Mouse (Mus musculus) ES-Bruce4 (cell line): ENCODE measurements around the gene Otud3. TPM values are rescaled to one million over a fixed set of nuclear protein-coding genes. Genes with fewer than 3 reads are reported as not detected.

ENCODE experiments used
- H3K27ac ChIP-seq: 2 replicates; pipeline ENCODE4 v1.5.1; 2012; ENCODE audit warnings: low read length, inconsistent platforms; ENCODE audit not compliant: insufficient read depth
- H3K27me3 ChIP-seq: 2 replicates; pipeline ENCODE4 v1.6.1; 2012; ENCODE audit warnings: mild to moderate bottlenecking, low read length, inconsistent platforms; ENCODE audit not compliant: control insufficient read depth, poor library complexity, insufficient read depth, severe bottlenecking
- H3K36me3 ChIP-seq: 2 replicates; pipeline ENCODE4 v1.6.1; 2012; ENCODE audit warnings: inconsistent platforms, mild to moderate bottlenecking, low read length, moderate library complexity; ENCODE audit not compliant: control insufficient read depth, poor library complexity, insufficient read depth, severe bottlenecking
- H3K4me1 ChIP-seq: one replicate; pipeline ENCODE4 v1.8.1; 2011; ENCODE audit warnings: low read length; ENCODE audit not compliant: control insufficient read depth, insufficient read depth
- H3K4me3 ChIP-seq: 2 replicates; pipeline ENCODE4 v1.5.1; 2011; ENCODE audit warnings: low read depth, mild to moderate bottlenecking, low read length
- H3K9ac ChIP-seq: 2 replicates; pipeline ENCODE4 v1.6.1; 2012; ENCODE audit warnings: low read depth, mild to moderate bottlenecking, inconsistent platforms; ENCODE audit not compliant: poor library complexity, severe bottlenecking
- H3K9me3 ChIP-seq: replicated peaks from 2 replicates; pipeline ENCODE4 v1.6.1; 2012; ENCODE audit warnings: mild to moderate bottlenecking, low read length, inconsistent platforms; ENCODE audit not compliant: control insufficient read depth, poor library complexity, insufficient read depth, severe bottlenecking
- CTCF ChIP-seq: IDR thresholded peaks from one replicate; pipeline ENCODE4 v1.8.1; 2011; ENCODE audit warnings: low read depth, low read length
- EP300 ChIP-seq: IDR thresholded peaks from 2 replicates; pipeline ENCODE4 v1.6.1; 2011; ENCODE audit warnings: low read depth, low read length; ENCODE audit not compliant: insufficient read depth
- POLR2A ChIP-seq: IDR thresholded peaks from one replicate; pipeline ENCODE4 v1.8.1; 2011; ENCODE audit warnings: low read length; ENCODE audit not compliant: insufficient read depth
- polyA plus RNA-seq: library from polyadenylated mRNA; stranded (reverse); fragments of >200 nt; gene quantifications from 2 replicates; pipeline ENCODE4 v1.2.4, GENCODE M21; 2011; ENCODE audit warnings: low read depth; ENCODE audit not compliant: missing spikeins, insufficient read depth, insufficient read length

Otud3 gene
- polyA plus RNA-seq, 1 experiment: 8.7 TPM

DNA sequence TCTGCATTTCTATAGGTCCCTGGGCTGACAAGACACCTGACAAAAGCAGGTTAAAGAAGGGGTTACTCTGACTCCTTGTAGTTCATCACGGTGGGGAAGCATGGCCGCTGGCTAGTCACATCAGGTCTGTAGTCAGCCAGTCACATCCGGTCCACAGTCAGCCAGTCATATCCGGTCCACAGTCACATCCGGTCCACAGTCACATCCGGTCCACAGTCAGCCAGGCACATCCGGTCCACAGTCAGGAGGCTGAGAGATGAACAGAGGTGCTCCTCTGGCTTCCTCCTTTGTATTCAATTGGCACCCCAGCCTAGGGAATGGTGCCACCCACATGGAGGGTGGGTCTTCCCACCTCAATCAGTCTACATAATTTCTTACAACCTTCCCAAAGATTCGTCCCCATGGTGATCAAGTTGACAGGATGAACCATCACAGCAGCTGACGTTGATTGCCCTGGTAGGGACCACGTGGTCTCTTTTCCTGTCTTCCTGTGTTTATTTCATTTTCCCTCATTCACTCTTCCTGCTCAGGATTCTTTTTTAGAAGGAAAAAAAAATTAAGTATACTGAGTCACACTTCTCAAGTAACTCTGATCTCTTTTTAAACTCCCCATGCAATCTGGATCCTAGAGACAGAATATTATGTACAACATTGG lies 50.3 kb downstream of the Otud3 start, which contains the start of gene Pla2g5:
Pla2g5 (minus strand) TSS at position 139 of the 655 bp plus-strand sequence.
- TF ChIP-seq CTCF (no peak), POLR2A (peak; percentile 75), EP300 (peak; percentile 85)
- peak within 1 kb of the TSS; percentile 38; the same call in 1 of the 2 replicates for H3K9ac ChIP-seq
- peak within 1 kb of the TSS; percentile 82 for H3K27ac ChIP-seq
- H3K4me3 ChIP-seq: peak within 1 kb of the TSS; percentile 74
- H3K4me1 ChIP-seq: no peaks in the 10 kb centered on the region
- no peaks in the 10 kb centered on the region for H3K27me3 ChIP-seq
- H3K9me3 ChIP-seq: no peaks in the 10 kb centered on the region
- no peaks in the 10 kb centered on the region for H3K36me3 ChIP-seq

GRCm38 (mm10) chr4:138859728-138860127 lies 54.0 kb downstream of the Otud3 start:
- TF ChIP-seq CTCF (peak; percentile 59), EP300 (0 out of 2 replicates have a peak, but pooled peaks have one; percentile 13), POLR2A (no peak)
- H3K9me3 ChIP-seq: no peaks in the 10 kb centered on the region
- H3K4me1 ChIP-seq: no peaks in the 10 kb centered on the region
- no peaks in the 10 kb centered on the region for H3K27me3 ChIP-seq
- H3K4me3 ChIP-seq: peak overlapping the region; percentile 75
- 0 out of 2 replicates have a peak overlapping the region, but pooled peaks have one; percentile 5 for H3K9ac ChIP-seq
- H3K36me3 ChIP-seq: no peaks in the 10 kb centered on the region
- H3K27ac ChIP-seq: no peak overlapping the region

GRCm38 (mm10) chr4:138859245-138859644 lies 54.5 kb downstream of the Otud3 start:
- H3K9me3 ChIP-seq: no peaks in the 10 kb centered on the region
- no peaks in the 10 kb centered on the region for H3K27me3 ChIP-seq
- H3K36me3 ChIP-seq: no peaks in the 10 kb centered on the region
- no peaks in the 10 kb centered on the region for H3K4me1 ChIP-seq
- TF ChIP-seq POLR2A: no peak
- peak; percentile 76 for TF ChIP-seq CTCF
- H3K4me3 ChIP-seq: peak overlapping the region; percentile 75
- H3K9ac ChIP-seq: no peak overlapping the region
- H3K27ac ChIP-seq: no peak overlapping the region

DNA sequence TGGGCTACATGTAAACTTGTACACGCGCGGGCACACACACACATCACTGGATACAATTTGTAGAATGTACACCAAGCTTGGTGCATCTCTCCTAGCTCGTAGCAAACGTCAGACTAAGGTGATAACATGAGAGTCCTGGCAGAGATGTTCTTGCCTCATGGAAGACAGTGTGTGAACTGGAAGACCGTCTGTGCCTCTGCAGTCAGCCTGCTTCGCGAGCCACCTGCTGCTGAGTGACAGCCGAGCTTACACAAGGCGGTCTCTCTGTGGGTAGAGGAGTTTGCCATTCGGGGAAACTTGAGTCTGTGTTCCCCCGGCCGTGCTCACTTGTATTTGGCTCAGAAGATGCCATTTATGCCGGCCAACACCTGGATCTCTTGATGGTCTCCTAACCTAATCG lies 55.3 kb downstream of the Otud3 start:
- Histone ChIP-seq H3K36me3 (no peaks in the 10 kb centered on the region), H3K9ac (no peak overlapping the region), H3K9me3 (no peaks in the 10 kb centered on the region), H3K4me1 (no peaks in the 10 kb centered on the region), H3K27me3 (no peaks in the 10 kb centered on the region), H3K4me3 (no peak overlapping the region), H3K27ac (no peak overlapping the region)
- no peak for TF ChIP-seq CTCF
- no peak for TF ChIP-seq EP300
- TF ChIP-seq POLR2A: no peak

GRCm38 (mm10) chr4:138857576-138857975 lies 56.2 kb downstream of the Otud3 start:
- no peak overlapping the region for H3K27ac ChIP-seq
- TF ChIP-seq EP300: no peak
- no peak for TF ChIP-seq POLR2A
- no peak for TF ChIP-seq CTCF
- no peaks in the 10 kb centered on the region for H3K36me3 ChIP-seq
- no peaks in the 10 kb centered on the region for H3K27me3 ChIP-seq
- H3K9ac ChIP-seq: no peak overlapping the region
- H3K9me3 ChIP-seq: no peaks in the 10 kb centered on the region
- no peaks in the 10 kb centered on the region for H3K4me1 ChIP-seq
- no peak overlapping the region for H3K4me3 ChIP-seq

DNA sequence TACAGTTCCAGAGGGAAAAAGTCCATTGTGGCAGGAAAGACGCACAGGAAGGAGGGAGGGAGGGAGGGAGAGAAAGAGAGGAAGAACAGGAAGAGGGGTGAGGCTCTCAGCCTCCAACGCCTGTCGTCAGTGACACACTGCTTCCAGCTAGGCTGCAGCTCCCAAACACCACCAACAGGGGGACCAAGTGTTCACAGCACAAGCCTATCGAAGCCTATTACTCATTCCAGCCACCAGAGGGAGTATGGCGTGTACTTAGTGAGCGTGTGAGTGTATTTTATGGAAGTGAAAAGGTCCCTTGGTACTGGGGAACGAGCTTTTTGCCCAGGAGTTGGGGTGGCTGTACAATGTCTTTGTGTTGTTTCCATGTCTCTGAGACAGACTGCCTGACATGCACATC lies 57.3 kb downstream of the Otud3 start:
- Histone ChIP-seq H3K9me3 (no peaks in the 10 kb centered on the region), H3K27me3 (no peaks in the 10 kb centered on the region), H3K36me3 (no peaks in the 10 kb centered on the region), H3K9ac (no peak overlapping the region), H3K27ac (no peak overlapping the region), H3K4me1 (no peaks in the 10 kb centered on the region), H3K4me3 (no peak overlapping the region)
- TF ChIP-seq EP300 (peak; percentile 60; the same call in 1 of the 2 replicates), POLR2A (no peak), CTCF (peak; percentile 99)
